In genomic region chr8:108783155-108783554, GRCm38 (mm10) we compare ENCODE assay signal across 16 mouse cellular contexts.
"Had no signal": no experiment of that assay in that cellular context is flagged by ENCODE, and none has a peak within 500 bp of the region (broad histone marks: within the 10 kb centered on the region; RNA-seq: fewer than 3 reads in every experiment).

No protein-coding gene starts in this region.

- H3K9ac ChIP-seq: intestine, embryonic 15.5 days; kidney, embryonic 15.5 days; limb, embryonic 15.5 days; liver, embryonic 12.5 days; midbrain, embryonic 13.5 days; stomach, embryonic 15.5 days had no signal

- H3K27ac ChIP-seq: intestine, embryonic 15.5 days; kidney, embryonic 15.5 days; limb, embryonic 15.5 days; liver, embryonic 12.5 days; macrophage; midbrain, embryonic 13.5 days; stomach, embryonic 15.5 days had no signal

- H3K9me3 ChIP-seq: intestine, embryonic 15.5 days; kidney, embryonic 15.5 days; limb, embryonic 15.5 days; liver, embryonic 12.5 days; midbrain, embryonic 13.5 days; stomach, embryonic 15.5 days had no signal

- H3K4me2 ChIP-seq: intestine, embryonic 15.5 days; kidney, embryonic 15.5 days; limb, embryonic 15.5 days; liver, embryonic 12.5 days; midbrain, embryonic 13.5 days; stomach, embryonic 15.5 days had no signal

- H3K27me3 ChIP-seq: intestine, embryonic 15.5 days; kidney, embryonic 15.5 days; limb, embryonic 15.5 days; liver, embryonic 12.5 days; stomach, embryonic 15.5 days had no signal

- H3K4me3 ChIP-seq: intestine, embryonic 15.5 days; kidney, embryonic 15.5 days; limb, embryonic 15.5 days; liver, embryonic 12.5 days; midbrain, embryonic 13.5 days; stomach, embryonic 15.5 days had no signal

- DNase-seq: kidney, adult 11 months; kidney, adult 8-10 months; kidney, postnatal 25 days; lung, adult 2 months; right cerebral cortex, adult 18-20 months; right cerebral cortex, postnatal 14 days; right cerebral cortex, postnatal 4 days; thymus, postnatal 25 days had no signal

- H3K36me3 ChIP-seq: intestine, embryonic 15.5 days; kidney, embryonic 15.5 days; limb, embryonic 15.5 days; liver, embryonic 12.5 days; midbrain, embryonic 13.5 days; stomach, embryonic 15.5 days had no signal

- ATAC-seq: intestine, embryonic 15.5 days; liver, embryonic 12.5 days; lung, postnatal 0 days; midbrain, embryonic 13.5 days had no signal
